Mouse (Mus musculus) G1E (cell line): Measurements from ENCODE around the gene Ifne.

ENCODE experiments used
- CTCF ChIP-seq: IDR thresholded peaks from 2 replicates; pipeline ENCODE4 v1.5.1; 2012; ENCODE audit warnings: low read depth, low read length, inconsistent platforms, mixed read lengths
- POLR2AphosphoS5 ChIP-seq: IDR thresholded peaks from 2 replicates; pipeline ENCODE4 v1.6.1; 2012; ENCODE audit warnings: low read depth, low read length, inconsistent platforms; ENCODE audit not compliant: insufficient replicate concordance

DNA sequence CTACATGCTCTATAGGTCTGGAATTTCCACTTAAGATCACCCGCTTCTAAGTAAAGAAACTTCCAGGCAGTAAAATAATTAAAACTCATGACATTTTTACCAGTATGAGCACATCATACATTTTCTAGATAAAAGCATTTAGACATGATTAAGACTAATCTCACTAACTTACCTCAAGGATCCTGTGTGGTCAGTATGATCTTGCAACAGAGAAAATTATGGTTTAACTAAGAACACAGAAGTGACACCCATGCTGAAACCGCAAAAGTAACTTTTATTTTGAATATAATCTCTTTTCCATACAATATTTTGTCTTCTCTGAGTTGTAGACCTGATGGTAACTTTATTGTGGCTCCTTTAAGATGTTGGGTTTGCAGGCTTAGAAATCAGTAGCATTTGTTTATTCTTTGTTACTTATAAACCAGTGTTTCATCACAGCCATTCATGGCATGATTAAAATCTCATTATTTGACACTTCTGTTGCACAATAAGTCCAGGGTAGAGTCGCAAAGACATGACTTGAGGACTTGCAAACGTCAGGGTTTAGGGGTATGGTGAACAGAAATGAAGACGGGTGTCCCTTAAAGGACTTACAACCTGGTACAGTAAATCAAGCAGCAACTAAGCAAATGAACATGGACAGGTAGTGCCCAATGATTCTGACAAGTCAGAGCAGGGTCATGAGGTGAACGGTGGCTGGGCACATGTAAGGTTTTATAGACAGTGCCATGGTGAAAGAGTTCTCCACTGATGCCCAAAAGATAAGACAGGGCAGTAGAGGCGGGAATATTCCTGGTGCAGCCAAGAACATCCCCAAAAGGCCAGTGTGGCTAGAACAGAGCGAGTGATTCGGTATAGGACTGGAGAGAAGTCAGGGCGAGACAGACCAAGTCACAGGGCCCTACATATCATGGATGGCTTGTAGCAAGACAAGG is 29.9 kb upstream of the Ifne start:
- TF ChIP-seq CTCF, result no peak
- TF ChIP-seq POLR2AphosphoS5, result no peak
